25 mouse cellular contexts compared by ENCODE assay signal in genomic region chr3:57973546-57973945, GRCm38 (mm10).
A peak's percentile ranks its signal among the peaks of the same experiment; 100 is the strongest.
DNase-seq lines count a peak whose midpoint lies in the region; ATAC-seq and TF ChIP-seq lines count a peak whose summit lies in the region.
"Had no signal": no experiment of that assay in that cellular context is flagged by ENCODE, and none has a peak within 500 bp of the region (broad histone marks: within the 10 kb centered on the region; RNA-seq: fewer than 3 reads in every experiment).

No protein-coding gene starts in this region.

- 61% methylated on average over 3 of the region's 3 CpGs for WGBS in kidney, embryonic 15.5 days
- WGBS in embryonic facial prominence, embryonic 10.5 days, result 75% methylated on average over 3 of the region's 3 CpGs
- WGBS in embryonic facial prominence, embryonic 13.5 days, result 33% methylated on average over 3 of the region's 3 CpGs

- no peaks in the 10 kb centered on the region for H3K27me3 ChIP-seq in kidney, embryonic 15.5 days
- no peaks in the 10 kb centered on the region for H3K27me3 ChIP-seq in embryonic facial prominence, embryonic 10.5 days (replicated peaks; ENCODE audit: low read depth, poor library complexity, severe bottlenecking)
- no peaks in the 10 kb centered on the region for H3K27me3 ChIP-seq in embryonic facial prominence, embryonic 13.5 days
- H3K27me3 ChIP-seq: forebrain, embryonic 12.5 days; forebrain, embryonic 15.5 days; heart, embryonic 12.5 days; heart, embryonic 15.5 days; hindbrain, embryonic 15.5 days; intestine, embryonic 15.5 days had no signal

- peaks cover 23% of the 10 kb centered on the region for H3K4me1 ChIP-seq in kidney, embryonic 15.5 days
- H3K4me1 ChIP-seq in embryonic facial prominence, embryonic 10.5 days, result peaks cover 44% of the 10 kb centered on the region
- peaks cover 36% of the 10 kb centered on the region for H3K4me1 ChIP-seq in embryonic facial prominence, embryonic 13.5 days
- H3K4me1 ChIP-seq: forebrain, embryonic 15.5 days; heart, embryonic 15.5 days; hindbrain, embryonic 15.5 days; intestine, embryonic 15.5 days had no signal

- peak overlapping the region; percentile 91 for H3K27ac ChIP-seq in gastrocnemius, adult 2 months
- 0 out of 2 replicates have a peak overlapping the region, but pooled peaks have one; percentile 37 for H3K27ac ChIP-seq in kidney, embryonic 15.5 days
- H3K27ac ChIP-seq in embryonic facial prominence, embryonic 10.5 days (replicated peaks), result 0 out of 2 replicates have a peak overlapping the region, but pooled peaks have one; percentile 14
- peak overlapping the region; percentile 60 for H3K27ac ChIP-seq in embryonic facial prominence, embryonic 13.5 days
- H3K27ac ChIP-seq: forebrain, embryonic 12.5 days; forebrain, embryonic 15.5 days; heart, embryonic 15.5 days; hindbrain, embryonic 15.5 days; intestine, embryonic 15.5 days had no signal

- intact Hi-C loops in gastrocnemius, adult 2 months (cut with DNase I), result loop anchor here (2.0 to 5.0 kb wide), 2 partner anchors 17 to 149 kb away; no protein-coding TSS in a partner anchor

- DNase-seq in gastrocnemius, adult 2 months, result no peak
- DNase-seq in gastrocnemius, adult 18-20 months (ENCODE audit: low spot score), result no peak
- no peak for DNase-seq in kidney, postnatal 36 days
- DNase-seq in embryonic facial prominence, embryonic 10.5 days (ENCODE audit: low spot score), result no peak
- DNase-seq in spleen, postnatal 4 days (ENCODE audit: low spot score in 2 of 2), result no peak
- DNase-seq in thymus, postnatal 25 days, result no peak
- DNase-seq: adrenal gland, adult 8-10 months; adrenal gland, postnatal 25 days; cerebellum, adult 11-12 months; cerebellum, adult 9-10 months; cerebellum, postnatal 14 days; gastrocnemius, postnatal 14 days; heart, adult 18-20 months; heart, postnatal 10 days; heart, postnatal 4 days had no signal

- H3K36me3 ChIP-seq in kidney, embryonic 15.5 days, result no peaks in the 10 kb centered on the region
- no peaks in the 10 kb centered on the region for H3K36me3 ChIP-seq in embryonic facial prominence, embryonic 10.5 days (replicated peaks)
- H3K36me3 ChIP-seq in embryonic facial prominence, embryonic 13.5 days, result no peaks in the 10 kb centered on the region
- H3K36me3 ChIP-seq: forebrain, embryonic 12.5 days; forebrain, embryonic 15.5 days; heart, embryonic 12.5 days; heart, embryonic 15.5 days; hindbrain, embryonic 15.5 days; intestine, embryonic 15.5 days had no signal

- H3K4me3 ChIP-seq in gastrocnemius, adult 2 months, result no peak overlapping the region
- no peak overlapping the region for H3K4me3 ChIP-seq in kidney, embryonic 15.5 days (replicated peaks)
- H3K4me3 ChIP-seq in embryonic facial prominence, embryonic 10.5 days, result no peak overlapping the region
- no peak overlapping the region for H3K4me3 ChIP-seq in embryonic facial prominence, embryonic 13.5 days
- H3K4me3 ChIP-seq: erythroblast, embryonic 14.5 days; forebrain, embryonic 12.5 days; forebrain, embryonic 15.5 days; heart, embryonic 12.5 days; heart, embryonic 15.5 days; hindbrain, embryonic 15.5 days; intestine, embryonic 15.5 days had no signal

- ATAC-seq in kidney, embryonic 15.5 days (replicated peaks; ENCODE audit: low FRiP score), result no peak
- no peak for ATAC-seq in embryonic facial prominence, embryonic 13.5 days (ENCODE audit: insufficient number of reproducible peaks, insufficient read depth, low FRiP score, low TSS enrichment, low read depth)
- ATAC-seq: activated CD4-positive, CD25-positive, alpha-beta regulatory T cell, adult 4 months; forebrain, embryonic 15.5 days; intestine, embryonic 15.5 days had no signal

- no peak for TF ChIP-seq CTCF in gastrocnemius, adult 2 months (IDR thresholded peaks at IDR 0.05)

- H3K9ac ChIP-seq in kidney, embryonic 15.5 days, result no peak overlapping the region
- H3K9ac ChIP-seq in embryonic facial prominence, embryonic 13.5 days, result no peak overlapping the region
- H3K9ac ChIP-seq: forebrain, embryonic 12.5 days; forebrain, embryonic 15.5 days; heart, embryonic 12.5 days; heart, embryonic 15.5 days; hindbrain, embryonic 15.5 days; intestine, embryonic 15.5 days had no signal

- no peaks in the 10 kb centered on the region for H3K9me3 ChIP-seq in kidney, embryonic 15.5 days (replicated peaks)
- H3K9me3 ChIP-seq in embryonic facial prominence, embryonic 10.5 days, result no peaks in the 10 kb centered on the region
- H3K9me3 ChIP-seq in embryonic facial prominence, embryonic 13.5 days, result no peaks in the 10 kb centered on the region
- H3K9me3 ChIP-seq: forebrain, embryonic 12.5 days; forebrain, embryonic 15.5 days; heart, embryonic 12.5 days; heart, embryonic 15.5 days; hindbrain, embryonic 15.5 days; intestine, embryonic 15.5 days had no signal

- no peak overlapping the region for H3K4me2 ChIP-seq in kidney, embryonic 15.5 days
- no peak overlapping the region for H3K4me2 ChIP-seq in embryonic facial prominence, embryonic 13.5 days
- H3K4me2 ChIP-seq: forebrain, embryonic 12.5 days; forebrain, embryonic 15.5 days; heart, embryonic 12.5 days; heart, embryonic 15.5 days; hindbrain, embryonic 15.5 days; intestine, embryonic 15.5 days had no signal

Comparison
In these comparisons a context has a peak if more than half of its experiments do, and no peak if none do; other contexts are left out.
1. H3K27ac ChIP-seq: peak in every context shown above with its lines; median percentile 91 in gastrocnemius, adult 2 months; 60 in embryonic facial prominence, embryonic 13.5 days; 37 in kidney, embryonic 15.5 days; 14 in embryonic facial prominence, embryonic 10.5 days.